Mouse (Mus musculus): ENCODE measurements around the gene C1s2.
"Not testable (repeated sequence)": the region's sequence is repeated elsewhere in the genome, so short reads cannot be mapped to it uniquely, and the experiment has no call there.

The C1s2 gene

DNA sequence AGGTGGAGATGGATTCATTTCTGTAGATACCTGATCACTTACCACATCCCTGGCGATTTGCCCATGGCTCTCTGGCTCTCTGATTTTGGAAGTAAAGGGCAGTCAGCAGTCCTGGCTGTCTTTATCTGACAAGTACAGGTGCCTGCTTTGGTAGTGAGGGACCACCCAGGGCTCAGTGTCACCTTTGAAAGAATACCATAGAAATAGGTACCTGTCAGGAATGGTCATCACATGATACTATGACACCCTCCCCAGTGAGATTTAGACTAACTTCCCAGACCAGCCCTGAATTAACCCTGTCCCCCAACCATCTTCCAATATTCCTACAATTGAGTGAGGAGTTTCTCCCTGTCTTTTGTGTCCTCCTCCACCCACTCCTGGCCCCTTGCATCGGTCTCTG, at the start of gene C1s2:
C1s2 (minus strand) TSS at position 101 of the 400 bp plus-strand sequence.
- DNase-seq (ENCODE audit: low spot score) = not testable (repeated sequence)

DNA sequence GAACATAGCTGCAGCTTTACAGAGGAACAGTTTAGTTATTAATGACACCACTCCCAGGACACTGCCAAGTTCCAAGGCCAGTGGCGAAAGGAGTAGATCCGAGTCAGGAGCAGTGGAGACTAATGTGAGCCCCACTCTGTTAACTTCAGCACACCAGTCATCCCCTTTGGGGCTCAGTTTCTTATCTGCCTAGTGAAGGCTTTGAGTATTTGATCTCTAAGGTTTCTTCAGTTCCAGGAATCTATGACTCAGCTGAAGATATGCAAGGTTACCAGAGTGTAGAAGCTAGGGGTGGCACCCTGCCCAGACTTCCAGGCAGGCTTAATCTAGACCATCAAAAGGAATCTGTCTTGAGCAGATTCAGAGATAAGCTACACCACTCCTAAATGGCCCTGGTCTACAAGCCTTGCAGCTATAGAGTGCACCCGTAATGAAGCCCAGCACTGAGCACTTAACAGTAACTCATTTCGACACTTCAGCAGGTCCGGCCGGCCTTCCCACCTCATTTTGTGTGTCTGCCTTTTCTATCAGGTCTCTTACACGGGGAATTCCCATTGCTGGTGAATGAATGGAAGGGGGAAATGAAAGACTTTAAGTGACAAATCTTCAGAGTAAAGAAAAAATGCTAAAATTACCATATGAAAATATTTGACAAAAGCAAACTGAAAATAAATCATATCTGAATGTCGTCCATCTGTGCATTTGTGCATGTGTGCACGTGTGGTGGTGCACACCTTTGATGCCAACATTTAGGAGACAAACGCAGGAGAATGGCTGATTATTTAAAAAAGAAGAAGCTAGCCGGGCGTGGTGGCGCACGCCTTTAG, 47.9 kb upstream of the C1s2 start:
- peak; percentile 84 for DNase-seq (ENCODE audit: low spot score)

DNA sequence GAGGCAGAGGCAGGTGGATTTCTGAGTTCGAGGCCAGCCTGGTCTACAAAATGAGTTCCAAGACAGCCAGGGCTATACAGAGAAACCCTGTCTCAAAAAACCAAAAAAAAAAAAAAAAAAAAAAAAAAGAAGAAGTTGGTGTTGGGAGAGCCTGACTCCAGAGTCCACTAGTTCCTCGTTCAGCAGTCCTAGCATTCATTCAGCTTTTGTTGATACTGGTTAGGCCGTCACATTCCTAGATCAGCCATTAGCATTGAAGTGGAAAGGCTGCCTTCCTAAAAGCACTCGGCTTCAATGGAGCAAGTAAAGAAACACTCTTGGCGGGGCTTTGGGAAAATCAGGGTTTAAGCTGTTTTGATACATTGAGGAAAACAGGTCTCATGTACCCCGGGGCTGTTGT, 46.4 kb upstream of the C1s2 start:
- DNase-seq (ENCODE audit: low spot score) = not testable (repeated sequence)

DNA sequence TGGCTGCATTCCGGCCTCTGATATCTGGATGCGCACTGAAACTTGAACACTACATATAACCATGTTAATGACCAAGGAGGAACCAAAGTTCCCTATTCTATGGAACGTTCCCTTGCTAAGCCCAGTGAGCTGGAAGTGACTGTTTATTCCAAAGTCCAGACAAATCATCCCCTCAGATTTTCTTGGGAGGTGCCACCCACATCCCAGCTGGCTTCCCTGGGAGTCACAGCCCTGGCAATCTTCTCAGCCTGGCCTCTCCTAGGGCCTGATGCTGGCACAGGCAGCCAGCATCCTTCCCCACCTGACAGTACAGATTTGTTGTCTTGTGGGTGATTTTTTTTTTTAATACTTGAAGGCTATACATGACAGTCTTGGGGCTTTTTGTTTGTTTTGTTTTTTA, 43.6 kb upstream of the C1s2 start:
- DNase-seq (ENCODE audit: low spot score) = no peak

DNA sequence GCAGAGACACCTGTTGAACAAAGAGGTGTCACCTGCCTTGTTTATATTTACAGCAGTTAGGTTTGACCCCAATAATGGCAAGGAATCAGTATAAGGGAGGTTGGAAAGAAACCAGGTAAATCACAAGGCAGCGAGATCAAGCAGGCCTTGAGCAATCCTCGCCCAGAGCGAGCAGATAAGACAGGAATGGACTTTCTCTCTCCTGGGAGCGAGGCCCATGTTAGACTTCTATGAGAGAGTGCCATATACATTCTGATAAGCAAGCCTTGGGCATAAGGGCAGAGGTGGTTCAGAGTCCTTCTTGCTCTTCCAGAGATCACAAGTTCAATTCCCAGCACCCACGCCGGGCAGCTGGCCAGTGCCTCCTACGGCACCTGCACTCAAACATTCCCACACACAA, 42.9 kb upstream of the C1s2 start:
- DNase-seq (ENCODE audit: low spot score) = no peak

DNA sequence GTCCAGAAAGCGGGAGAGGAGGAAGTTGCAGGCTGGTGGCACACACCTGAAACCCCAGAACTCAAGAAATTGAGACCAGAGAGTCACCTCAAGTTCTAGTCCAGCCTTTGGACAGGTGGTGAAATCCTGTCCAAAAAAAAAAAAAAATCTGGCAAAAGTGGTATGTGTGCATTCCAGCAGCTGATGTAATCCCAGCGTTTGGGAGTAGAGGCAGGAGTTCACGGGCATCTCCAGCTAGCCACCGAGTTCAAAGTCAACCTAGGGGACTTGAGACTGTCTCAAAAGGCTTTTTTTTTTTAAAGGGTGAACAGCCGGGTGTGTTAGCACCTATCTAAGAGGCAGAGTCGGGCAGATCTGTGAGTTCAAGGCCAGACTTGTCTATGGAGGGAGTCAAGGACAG, 40.3 kb upstream of the C1s2 start:
- DNase-seq (ENCODE audit: low spot score) = no peak

DNA sequence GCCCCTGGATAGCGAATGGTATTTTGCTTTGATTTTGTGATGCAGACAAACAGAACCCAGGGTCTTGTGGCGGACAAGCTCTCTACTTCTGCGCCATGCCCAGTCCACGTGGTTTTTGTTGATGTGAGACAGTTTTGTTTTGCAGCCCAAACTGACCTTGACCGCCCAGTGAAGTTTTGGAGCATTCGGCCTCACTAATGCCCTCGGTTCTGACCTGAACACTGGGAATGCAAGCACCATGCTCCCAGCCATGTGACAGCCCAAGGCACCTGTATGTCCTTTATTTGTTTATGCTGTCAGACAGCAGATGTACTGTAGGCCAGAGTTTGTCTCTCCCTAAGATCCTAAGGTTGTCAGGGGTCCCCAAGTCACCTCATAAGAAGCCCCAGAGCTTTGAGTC, 38.7 kb upstream of the C1s2 start:
- DNase-seq (ENCODE audit: low spot score) = no peak

DNA sequence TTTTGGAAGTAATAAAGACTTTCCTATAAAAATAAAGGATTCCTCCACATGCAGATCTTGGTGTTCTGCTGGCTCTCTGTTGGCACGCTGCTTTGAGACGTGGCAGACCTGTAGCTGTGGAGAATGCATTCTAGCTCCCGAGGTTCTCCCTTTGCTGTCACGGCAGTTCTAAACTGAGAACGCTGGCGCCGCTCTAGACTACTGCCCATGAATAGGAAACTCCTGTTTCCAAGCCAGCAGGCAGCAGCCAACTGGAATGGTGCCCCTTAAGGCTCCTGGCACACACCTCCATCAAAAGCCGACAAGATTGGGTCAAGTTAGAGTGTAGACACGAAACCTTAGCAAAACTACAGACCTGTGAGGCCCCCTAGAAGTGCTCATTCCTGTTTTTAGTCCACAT, 37.7 kb upstream of the C1s2 start:
- DNase-seq (ENCODE audit: low spot score) = no peak

DNA sequence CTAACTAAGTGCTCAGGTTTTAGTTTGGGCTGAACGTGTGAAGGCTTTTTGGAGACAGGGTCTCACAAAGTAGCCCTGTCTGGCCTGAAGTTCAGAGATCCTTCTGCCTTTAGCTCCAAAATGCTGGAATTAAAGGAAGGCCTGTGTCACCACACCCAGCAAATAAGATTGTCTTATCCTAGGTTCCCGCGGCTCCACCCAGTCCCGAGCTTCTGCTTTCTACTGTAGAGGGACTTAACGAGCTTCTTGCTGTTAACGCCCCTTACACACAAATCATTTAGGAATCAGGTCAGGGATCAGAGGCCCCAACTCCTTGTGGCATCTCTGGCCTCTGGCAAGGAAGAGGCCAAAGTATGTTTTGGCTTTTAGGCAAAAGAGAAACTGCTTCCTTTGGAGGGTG, 36.2 kb upstream of the C1s2 start:
- no peak for DNase-seq (ENCODE audit: low spot score)

DNA sequence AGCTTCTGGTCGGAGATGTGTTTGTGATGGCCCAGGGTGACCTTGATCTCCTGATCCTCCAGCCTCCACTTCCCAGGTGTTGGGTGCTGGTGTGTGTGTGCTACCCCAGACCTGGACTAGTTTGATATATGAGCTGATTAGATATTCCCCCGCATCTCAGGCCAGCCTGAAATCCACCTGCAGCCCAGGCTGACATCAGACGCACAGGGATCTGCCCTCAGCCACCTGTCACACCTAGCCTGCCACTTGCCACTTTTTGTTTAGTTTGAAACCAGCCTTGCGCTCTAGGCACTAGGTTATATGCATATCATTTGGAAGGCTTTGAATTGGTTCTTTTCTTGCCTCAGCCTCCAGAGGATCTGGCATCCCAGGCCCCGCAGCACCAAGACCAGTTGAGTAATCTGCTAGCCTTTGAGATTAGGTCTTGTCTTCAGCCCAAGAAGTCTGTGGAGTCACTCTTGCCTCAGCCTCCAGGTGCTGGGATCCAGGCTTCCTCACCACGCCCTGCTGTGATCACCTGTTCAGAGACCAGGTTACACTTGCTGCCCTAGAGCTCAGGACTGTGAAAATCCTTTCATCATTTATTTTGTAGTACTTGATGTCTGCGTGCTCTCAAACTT, 34.5 kb upstream of the C1s2 start:
- DNase-seq (ENCODE audit: low spot score) = no peak

DNA sequence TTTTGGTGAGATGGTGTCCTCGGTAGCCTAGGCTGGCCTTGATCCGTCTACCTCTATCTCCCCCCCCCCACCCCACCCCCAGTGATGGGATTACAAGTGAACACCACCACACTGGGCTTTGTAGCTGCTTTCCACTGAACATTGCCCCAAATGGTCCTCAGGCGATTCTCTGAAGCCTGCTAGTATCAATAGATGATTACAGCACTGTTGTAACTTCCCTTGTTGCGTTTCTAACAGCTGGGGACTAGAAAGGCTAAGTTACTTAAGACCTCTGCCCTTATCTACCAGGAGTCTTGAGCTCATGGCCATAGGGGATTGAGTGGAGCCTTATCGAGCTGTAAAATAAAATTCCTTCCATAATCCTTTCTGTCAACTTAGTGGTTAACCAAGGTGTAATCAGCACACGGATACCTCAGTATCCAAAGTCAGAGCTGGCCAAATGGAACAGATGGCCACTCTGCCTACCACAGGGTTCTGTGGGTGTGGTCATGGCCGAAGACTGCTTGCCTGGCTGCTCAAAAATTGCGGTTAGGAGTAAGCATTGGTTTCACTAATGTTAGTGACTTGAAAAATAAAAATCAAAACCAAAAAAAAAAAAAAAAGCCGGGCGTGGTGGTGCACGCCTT, 33.5 kb upstream of the C1s2 start:
- DNase-seq (ENCODE audit: low spot score) = no peak

DNA sequence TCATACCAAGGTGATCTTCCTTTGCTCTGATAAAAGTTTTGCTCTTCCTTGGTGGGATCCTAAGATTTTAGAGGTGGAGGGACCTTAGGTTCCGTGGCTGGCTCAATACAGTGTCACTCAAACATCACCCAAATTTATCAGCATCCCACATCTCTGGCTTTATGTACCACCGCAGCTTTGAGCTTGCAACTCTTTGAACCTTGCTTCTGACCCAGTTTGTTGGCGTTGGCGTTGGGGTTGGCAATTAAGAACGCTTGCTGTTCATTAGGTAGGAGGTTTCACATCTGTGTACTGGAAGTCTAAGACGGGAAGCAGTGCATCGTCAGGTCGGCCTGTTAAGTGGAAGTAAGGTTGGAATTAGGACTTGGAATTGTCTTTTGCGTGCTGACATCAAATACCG, 29.1 kb upstream of the C1s2 start:
- DNase-seq (ENCODE audit: low spot score) = no peak

DNA sequence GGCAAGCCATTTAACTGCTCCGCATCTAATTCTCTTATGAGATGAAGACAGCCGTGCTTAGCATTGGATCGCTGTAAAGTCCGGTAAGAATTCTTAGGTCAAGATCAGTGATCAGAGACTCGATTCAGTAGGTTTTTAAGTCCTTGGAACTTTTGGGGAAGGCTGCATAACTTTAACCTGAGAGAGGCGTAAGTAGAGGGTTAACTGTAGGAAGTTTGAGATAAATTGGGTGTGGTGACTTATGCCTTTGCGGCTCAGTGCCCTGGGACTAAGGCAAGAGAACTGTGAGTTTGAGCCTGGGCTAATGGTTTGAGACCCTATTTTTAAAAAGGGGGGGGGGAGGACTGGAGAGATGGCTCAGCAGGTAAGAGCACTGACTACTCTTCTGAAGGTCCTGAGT, 28.4 kb upstream of the C1s2 start:
- DNase-seq (ENCODE audit: low spot score) = no peak

DNA sequence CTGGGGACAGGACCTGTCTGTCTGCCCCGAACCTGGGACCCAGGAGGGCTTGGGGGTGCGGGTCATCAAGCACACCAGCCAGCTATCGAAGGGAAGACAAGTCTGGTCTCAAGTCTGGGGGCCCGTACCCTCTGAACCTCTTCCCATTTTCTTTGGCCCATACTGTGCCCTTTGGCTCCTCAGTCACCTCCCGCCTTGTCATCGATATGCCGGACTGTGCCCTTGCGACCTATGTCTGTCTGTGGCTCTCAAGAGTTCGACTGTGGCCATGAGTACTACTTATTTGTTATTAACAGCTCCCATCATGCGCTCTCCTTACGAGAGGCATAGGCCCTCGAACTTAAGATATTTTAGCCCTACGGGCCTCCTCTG, 27.5 kb upstream of the C1s2 start:
- no peak for DNase-seq (ENCODE audit: low spot score)

DNA sequence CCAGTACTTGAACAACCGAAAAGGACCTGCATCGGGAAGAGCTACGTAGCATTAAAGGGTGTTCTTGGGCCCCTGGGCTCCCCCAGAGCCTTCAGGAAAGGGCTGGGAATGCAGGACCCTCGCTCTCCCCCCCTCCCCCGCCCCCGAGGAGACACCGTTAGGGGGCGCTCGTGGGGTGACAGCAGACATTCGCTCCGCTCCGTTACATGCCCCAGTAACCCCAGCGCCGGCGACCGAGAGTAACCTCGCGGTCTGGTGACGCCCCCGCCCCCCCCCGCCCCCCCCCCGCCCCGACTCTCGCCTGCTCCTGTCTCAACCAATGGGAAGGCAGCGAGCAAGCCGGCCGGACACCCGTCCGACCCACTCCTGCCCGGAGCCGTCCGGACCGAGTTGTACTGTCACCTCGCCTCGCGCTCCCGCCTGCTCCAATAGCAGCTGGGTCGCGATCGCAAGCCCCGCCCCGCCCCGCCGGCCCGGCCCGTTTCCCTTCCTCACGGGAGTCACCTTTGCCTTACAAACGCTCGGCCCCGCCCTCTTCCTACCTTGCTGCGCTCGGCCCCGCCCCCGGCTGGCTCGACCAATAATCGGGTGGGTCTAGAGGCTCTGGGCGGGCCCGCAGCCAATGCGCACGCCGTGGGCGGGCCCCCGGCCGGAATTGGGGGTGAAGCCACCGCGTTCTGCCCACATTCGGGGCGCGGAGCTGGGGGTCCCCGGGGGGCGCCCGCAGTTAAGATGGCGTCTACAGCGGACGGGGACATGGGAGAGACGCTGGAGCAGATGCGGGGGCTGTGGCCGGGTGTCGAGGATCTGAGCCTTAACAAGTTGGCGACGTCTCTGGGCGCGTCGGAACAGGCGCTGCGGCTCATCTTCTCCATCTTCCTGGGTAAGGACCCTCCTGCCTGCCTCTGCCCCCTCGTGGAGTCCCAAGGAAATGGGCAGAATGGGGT, 26.9 kb upstream of the C1s2 start, which contains the start of gene Lpcat3:
Lpcat3 (plus strand) TSS at position 551 of the 947 bp plus-strand sequence.
- peak; percentile 100 for DNase-seq (ENCODE audit: low spot score)

DNA sequence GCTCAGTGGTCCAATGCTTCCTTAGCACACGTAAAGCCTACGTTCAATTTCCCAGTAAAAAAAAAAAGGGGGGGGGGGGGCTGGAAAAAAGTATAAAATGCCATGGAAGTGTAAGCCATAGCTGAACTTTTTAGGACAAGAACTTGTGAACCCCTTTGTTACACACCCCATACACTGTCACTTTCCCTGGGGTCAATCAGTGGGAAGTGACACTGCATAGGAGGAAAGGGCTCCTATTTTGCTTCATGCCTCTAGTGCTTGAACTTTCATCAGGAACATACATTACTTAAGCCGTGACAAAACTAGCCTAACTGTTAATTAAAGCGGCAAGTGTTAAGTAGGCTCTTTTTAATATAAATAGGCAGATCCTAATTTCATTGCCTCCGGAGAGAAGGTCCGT, 26.1 kb upstream of the C1s2 start:
- DNase-seq (ENCODE audit: low spot score) = no peak

DNA sequence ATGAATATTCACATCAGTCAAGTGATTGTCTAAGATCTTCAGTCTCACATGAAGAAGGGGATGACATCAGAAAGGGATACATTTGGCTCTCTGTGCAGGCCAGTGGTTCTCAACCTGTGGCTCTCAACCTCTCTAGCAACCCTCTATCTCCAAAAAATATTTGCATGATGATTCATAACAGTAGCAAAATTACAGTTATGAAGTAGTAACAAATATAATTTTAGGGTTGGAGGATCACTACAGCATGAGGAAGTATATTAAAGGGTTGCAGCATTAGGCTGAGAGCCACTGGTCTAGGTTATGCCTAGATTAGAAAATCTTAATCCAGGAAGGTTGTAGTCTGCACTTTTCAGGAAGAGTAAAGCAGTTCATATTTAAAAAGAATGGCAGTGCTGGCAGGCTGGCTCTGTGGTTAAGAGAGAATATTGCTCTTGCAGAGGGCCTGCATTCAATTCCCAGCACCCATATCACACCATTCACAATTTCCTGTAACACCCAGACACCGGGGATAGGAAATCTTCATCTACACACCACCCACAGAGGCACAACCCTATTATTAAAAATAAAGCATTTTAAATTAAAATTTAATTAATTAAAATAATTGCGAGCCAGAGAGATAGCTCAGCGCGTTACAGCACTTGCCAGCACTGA, 25.4 kb upstream of the C1s2 start:
- DNase-seq (ENCODE audit: low spot score) = no peak

DNA sequence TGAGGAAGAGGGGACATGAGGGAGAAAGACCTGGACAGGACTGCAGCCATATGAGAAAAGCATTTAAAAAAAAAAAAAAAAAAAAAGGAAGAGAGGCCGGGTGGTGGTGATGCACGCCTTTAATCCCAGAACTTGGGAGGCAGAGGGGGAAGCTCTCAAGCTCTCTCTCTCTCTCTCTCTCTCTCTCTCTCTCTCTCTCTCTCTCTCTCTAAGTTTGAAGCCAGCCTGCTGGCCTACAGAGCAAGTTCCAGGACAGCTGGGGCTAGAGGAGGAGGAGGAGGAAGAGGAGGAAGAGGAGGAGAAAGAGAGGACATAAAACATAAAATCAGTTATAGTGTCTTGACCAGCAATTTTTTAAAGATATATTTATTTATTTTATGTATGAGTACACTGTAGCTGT, 22.2 kb upstream of the C1s2 start:
- no peak for DNase-seq (ENCODE audit: low spot score)

DNA sequence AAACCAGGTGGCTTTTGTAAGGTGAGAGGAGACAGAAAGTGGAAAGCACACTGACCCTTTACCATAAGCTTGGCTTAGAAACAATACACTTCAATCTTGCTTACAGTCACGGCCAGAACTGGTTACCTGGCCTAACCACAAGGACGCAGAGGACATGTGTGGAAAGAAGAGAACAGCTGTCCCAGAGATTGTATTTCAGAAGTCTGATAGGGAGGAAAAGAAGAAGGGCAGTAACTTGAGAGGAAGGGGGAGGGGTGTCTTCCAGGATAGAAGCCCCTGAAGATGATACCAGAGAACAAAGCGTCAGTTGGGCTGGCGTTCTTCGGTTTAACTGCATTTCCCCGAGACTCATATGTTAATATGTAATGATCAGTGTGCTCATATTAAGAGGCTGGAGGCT, 20.0 kb upstream of the C1s2 start:
- no peak for DNase-seq (ENCODE audit: low spot score)

DNA sequence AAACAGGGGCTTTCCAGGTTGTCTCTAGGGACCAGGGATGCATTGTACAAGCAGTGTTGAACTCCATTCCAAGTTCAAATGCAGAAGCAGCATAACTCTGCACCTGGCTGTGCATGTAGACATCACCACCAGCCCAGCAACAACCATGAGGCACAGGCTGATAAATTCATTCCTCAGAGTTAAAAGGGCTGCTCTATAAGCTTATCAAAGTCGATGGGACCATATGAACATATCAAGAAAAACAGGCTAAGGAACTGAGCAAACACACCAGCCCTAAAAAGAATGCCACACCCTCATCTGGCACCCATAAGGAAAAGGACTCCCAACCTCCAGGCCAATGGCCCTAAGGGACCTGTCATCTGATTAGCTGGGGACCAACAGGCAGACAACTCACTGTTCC, 10.5 kb upstream of the C1s2 start:
- DNase-seq (ENCODE audit: low spot score) = no peak

DNA sequence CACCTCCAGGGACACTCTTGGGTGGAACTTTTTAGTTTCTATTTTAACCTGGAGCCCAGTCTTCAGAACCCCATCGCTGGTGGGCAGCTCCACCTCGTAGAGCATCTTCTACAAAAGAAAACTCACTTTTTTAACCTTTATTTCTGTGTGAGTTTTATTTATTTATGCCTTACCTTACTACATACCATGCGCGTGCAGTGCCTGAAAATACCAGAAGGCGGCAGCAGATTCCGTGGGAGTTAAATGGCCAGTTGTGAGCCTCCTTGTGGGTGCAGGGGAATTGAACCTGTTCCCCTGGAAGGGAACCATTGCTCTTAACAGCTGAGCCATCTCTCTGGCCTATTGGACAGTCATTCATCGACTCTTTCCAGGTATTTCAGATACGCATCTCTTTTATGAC, 5.1 kb upstream of the C1s2 start:
- peak; percentile 80 for DNase-seq (ENCODE audit: low spot score)

DNA sequence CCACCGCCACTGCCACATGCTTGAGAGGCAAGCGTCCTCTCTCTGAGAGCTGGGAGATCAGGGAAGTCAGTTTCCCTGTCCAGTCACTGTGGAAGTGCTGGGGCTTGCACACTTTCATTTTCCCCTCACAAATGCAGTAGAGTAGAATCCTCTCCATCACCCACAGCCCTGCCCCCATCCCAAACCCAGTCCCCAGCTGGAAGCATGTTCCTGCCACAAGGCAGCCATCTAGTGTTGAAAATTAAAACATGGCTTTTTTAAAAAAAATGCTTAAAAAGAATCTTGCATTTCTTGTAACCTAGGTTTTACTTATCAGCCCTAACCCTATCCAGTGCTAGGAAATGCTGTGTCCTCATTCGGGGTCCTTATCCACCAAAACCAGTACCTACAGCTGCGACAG, 4.2 kb upstream of the C1s2 start:
- no peak for DNase-seq (ENCODE audit: low spot score)
